Mouse (Mus musculus) kidney, adult 2 months (tissue): ENCODE measurements around the gene Oxct2b.

Source experiments
- CTCF ChIP-seq: fragments of 200-500 bp; conservative IDR thresholded peaks from 2 replicates; pipeline ENCODE4 v1.5.1; 2011; ENCODE audit warnings: low read depth, mild to moderate bottlenecking, control low read depth, low read length, moderate library complexity, mixed read lengths; ENCODE audit not compliant: insufficient read depth, insufficient read length
- POLR2A ChIP-seq: fragments of 200-500 bp; IDR thresholded peaks from one replicate; pipeline ENCODE4 v1.6.1; 2011; ENCODE audit warnings: low read depth, low read length, control low read depth

DNA sequence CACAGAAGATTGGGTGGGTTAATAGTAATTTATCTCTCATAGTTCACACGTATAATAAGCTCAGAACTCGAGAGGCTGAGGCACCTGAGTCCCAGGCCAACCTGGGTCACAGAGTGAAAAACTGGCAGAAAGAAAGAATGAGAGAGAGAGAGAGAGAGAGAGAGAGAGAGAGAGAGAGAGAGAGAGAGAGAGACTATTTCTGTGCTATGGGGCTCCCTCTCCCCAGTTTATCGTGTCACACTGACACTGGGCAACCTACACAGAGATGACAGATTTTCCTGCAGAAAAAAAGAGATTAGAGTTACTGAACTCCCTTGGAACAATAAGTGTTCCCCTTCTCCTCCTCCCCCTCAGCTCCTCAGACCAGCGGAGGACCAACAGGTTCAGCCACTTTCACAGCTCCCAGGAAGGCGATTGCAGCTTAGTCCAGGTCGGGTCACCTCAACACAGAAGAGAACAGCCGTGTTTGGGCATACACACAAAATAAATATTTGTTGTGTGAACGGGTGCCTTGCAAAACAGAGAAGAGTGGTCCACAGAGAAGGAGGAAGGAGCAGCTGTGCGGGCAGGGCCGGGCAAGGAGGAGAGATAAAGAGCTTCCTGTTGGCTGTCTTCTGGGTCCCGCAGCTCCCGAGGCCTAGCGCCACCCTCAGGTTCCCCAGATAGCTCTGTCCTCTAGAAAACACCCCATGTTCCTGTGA, 44.6 kb upstream of the Oxct2b start:
- TF ChIP-seq CTCF = peak; percentile 42
- TF ChIP-seq POLR2A = no peak
